Mouse (Mus musculus) small intestine, adult 2 months (tissue): ENCODE measurements around the gene Fezf2.

ENCODE experiments used
- CTCF ChIP-seq: fragments of 200-500 bp; IDR thresholded peaks from 2 replicates; pipeline ENCODE4 v1.5.1; 2012; ENCODE audit warnings: low read depth, mild to moderate bottlenecking, control low read depth, inconsistent platforms, low read length, moderate library complexity, mixed read lengths; ENCODE audit not compliant: insufficient replicate concordance, insufficient read length; ENCODE audit errors: extremely low read depth
- POLR2A ChIP-seq: fragments of 200-500 bp; IDR thresholded peaks from 2 replicates; pipeline ENCODE4 v1.6.1; 2012; ENCODE audit warnings: low read depth, mild to moderate bottlenecking, control low read depth, inconsistent platforms, low read length, moderate library complexity

DNA sequence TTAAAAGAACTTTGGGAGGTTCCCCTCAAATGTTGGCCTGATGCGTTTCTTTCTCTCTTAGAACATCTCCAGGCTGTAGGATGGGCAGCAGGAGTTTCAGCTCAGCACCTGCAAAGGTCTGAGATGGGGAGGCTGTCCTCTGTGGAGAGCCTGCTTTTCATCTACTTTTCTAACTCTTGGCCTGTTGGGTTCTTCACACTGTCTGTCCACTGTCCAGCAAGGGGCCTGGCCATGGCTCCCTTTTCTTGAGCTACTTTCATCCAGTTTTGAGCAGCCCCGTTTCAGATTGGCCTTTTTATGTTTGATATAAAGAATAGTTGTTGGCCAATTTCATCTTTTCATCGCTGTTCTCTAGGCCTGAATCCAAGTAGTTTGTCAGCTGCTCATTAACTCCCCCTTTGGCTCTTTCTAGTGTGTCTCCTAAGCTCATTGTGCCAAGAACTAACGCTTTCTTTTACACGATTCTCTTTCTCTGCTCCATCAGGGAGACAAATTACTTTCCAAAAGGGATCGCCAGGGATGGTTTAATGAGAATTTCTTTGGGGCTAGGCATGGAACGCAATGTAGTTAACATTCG is 10.5 kb downstream of the Fezf2 start:
- TF ChIP-seq CTCF: no peak
- no peak for TF ChIP-seq POLR2A
